14 mouse cellular contexts compared by ENCODE assay signal in genomic region chr14:121155173-121155572, GRCm38 (mm10).
"Had no signal": no experiment of that assay in that cellular context is flagged by ENCODE, and none has a peak within 500 bp of the region (broad histone marks: within the 10 kb centered on the region; RNA-seq: fewer than 3 reads in every experiment).

No protein-coding gene starts in this region.

- H3K9ac ChIP-seq: liver, embryonic 15.5 days had no signal

- H3K4me2 ChIP-seq: liver, embryonic 11.5 days; liver, embryonic 15.5 days had no signal

- DNase-seq: kidney, adult 2 months; kidney, postnatal 10 days; lung, adult 2 months; lung, postnatal 10 days; lung, postnatal 4 days; retina, postnatal 1 day; right cerebral cortex, postnatal 4 days; spleen, adult 18-20 months; thymus, adult 18-20 months; thymus, postnatal 14 days had no signal

- H3K9me3 ChIP-seq: liver, embryonic 15.5 days had no signal

- H3K4me3 ChIP-seq: liver, embryonic 15.5 days; midbrain, embryonic 10.5 days had no signal

- H3K36me3 ChIP-seq: liver, embryonic 15.5 days; midbrain, embryonic 10.5 days had no signal

- ATAC-seq: intestine, embryonic 16.5 days had no signal

- H3K27ac ChIP-seq: liver, embryonic 15.5 days; midbrain, embryonic 10.5 days had no signal

- H3K27me3 ChIP-seq: liver, embryonic 15.5 days had no signal
